Mouse (Mus musculus) hindbrain, embryonic 10.5 days (tissue): ENCODE measurements around the gene Tcirg1. TPM values are rescaled to one million over a fixed set of nuclear protein-coding genes. Genes with fewer than 3 reads are reported as not detected.

Experiments
- DNase-seq: peaks from one replicate; pipeline ENCODE4 v3.0.0-alpha.2; 2017; ENCODE audit warnings: low spot score
- H3K27ac ChIP-seq: fragments of 300-500 bp; sonication (generic); 2 replicates; pipeline ENCODE4 v1.5.1; 2016; ENCODE audit warnings: mild to moderate bottlenecking, moderate library complexity
- H3K27me3 ChIP-seq: fragments of 300-500 bp; sonication (generic); 2 replicates; pipeline ENCODE4 v1.6.1; 2016; ENCODE audit warnings: mild to moderate bottlenecking; ENCODE audit not compliant: poor library complexity, insufficient read depth, severe bottlenecking
- H3K36me3 ChIP-seq: fragments of 300-500 bp; sonication (generic); 2 replicates; pipeline ENCODE4 v1.6.1; 2016; ENCODE audit warnings: mild to moderate bottlenecking, moderate library complexity
- H3K4me1 ChIP-seq: fragments of 300-500 bp; sonication (generic); replicated peaks from 2 replicates; pipeline ENCODE4 v1.6.1; 2016; ENCODE audit warnings: mild to moderate bottlenecking
- H3K4me3 ChIP-seq: fragments of 300-500 bp; sonication (generic); 2 replicates; pipeline ENCODE4 v1.5.1; 2016; ENCODE audit warnings: mild to moderate bottlenecking, moderate library complexity
- H3K9me3 ChIP-seq: fragments of 300-500 bp; sonication (generic); 2 replicates; pipeline ENCODE4 v1.6.1; 2016; ENCODE audit warnings: mild to moderate bottlenecking, moderate library complexity
- WGBS: fragments of 180-500 bp; shearing (Covaris S2); methylation state at CpG from one replicate; pipeline ENCODE4 v1.1.7; 2016; 5-methylcytosine and 5-hydroxymethylcytosine counted together
- polyA plus RNA-seq: library from polyadenylated mRNA; unstranded; fragments of >200 nt; fragmentation: Nextera tagmentation; extraction: Ambion mirVana; gene quantifications from 2 replicates; pipeline ENCODE4 v1.2.1, GENCODE M21; 2016

The Tcirg1 gene
- polyA plus RNA-seq, 1 experiment from 2014 or later: 21.6 TPM

- 82% methylated on average over 8 of the region's 8 CpGs for WGBS
- Histone ChIP-seq H3K27ac (peak overlapping the region; percentile 62), H3K4me1 (peaks cover 37% of the 10 kb centered on the region), H3K36me3 (no peaks in the 10 kb centered on the region), H3K4me3 (no peak overlapping the region), H3K9me3 (no peaks in the 10 kb centered on the region), H3K27me3 (no peaks in the 10 kb centered on the region)
- no peak for DNase-seq
These were observed 17.3 kb upstream of the Tcirg1 start for GRCm38 (mm10) chr19:3924190-3924589.

GRCm38 (mm10) chr19:3923586-3923985 is 16.7 kb upstream of the Tcirg1 start:
- no peaks in the 10 kb centered on the region for H3K27me3 ChIP-seq
- 50% methylated on average over 13 of the region's 13 CpGs for WGBS
- H3K9me3 ChIP-seq: no peaks in the 10 kb centered on the region
- H3K4me3 ChIP-seq: no peak overlapping the region
- peak; percentile 29 for DNase-seq
- no peaks in the 10 kb centered on the region for H3K36me3 ChIP-seq
- H3K4me1 ChIP-seq: peaks cover 38% of the 10 kb centered on the region
- H3K27ac ChIP-seq: peak overlapping the region; percentile 62

GRCm38 (mm10) chr19:3922661-3923371 is 15.9 kb upstream of the Tcirg1 start:
- no peaks in the 10 kb centered on the region for H3K36me3 ChIP-seq
- H3K4me1 ChIP-seq: peaks cover 41% of the 10 kb centered on the region
- no peak for DNase-seq
- no peak overlapping the region for H3K4me3 ChIP-seq
- H3K9me3 ChIP-seq: no peaks in the 10 kb centered on the region
- H3K27ac ChIP-seq: peak overlapping the region; percentile 62
- H3K27me3 ChIP-seq: no peaks in the 10 kb centered on the region
- WGBS: 64% methylated on average over 10 of the region's 10 CpGs

GRCm38 (mm10) chr19:3919928-3920327 is 13.0 kb upstream of the Tcirg1 start:
- Histone ChIP-seq H3K36me3 (no peaks in the 10 kb centered on the region), H3K4me1 (peaks cover 30% of the 10 kb centered on the region), H3K4me3 (no peak overlapping the region), H3K27ac (no peak overlapping the region), H3K9me3 (no peaks in the 10 kb centered on the region), H3K27me3 (no peaks in the 10 kb centered on the region)
- no peak for DNase-seq

GRCm38 (mm10) chr19:3916727-3917126 is 9.8 kb upstream of the Tcirg1 start:
- no peak for DNase-seq
- no peak overlapping the region for H3K4me3 ChIP-seq
- peaks cover 32% of the 10 kb centered on the region for H3K4me1 ChIP-seq
- no peaks in the 10 kb centered on the region for H3K27me3 ChIP-seq
- WGBS: 77% methylated on average over 11 of the region's 11 CpGs
- H3K27ac ChIP-seq: no peak overlapping the region
- H3K9me3 ChIP-seq: no peaks in the 10 kb centered on the region
- no peaks in the 10 kb centered on the region for H3K36me3 ChIP-seq

- WGBS: 93% methylated on average over 5 of the region's 5 CpGs
- Histone ChIP-seq H3K4me3 (no peak overlapping the region), H3K36me3 (peaks cover 16% of the 10 kb centered on the region), H3K4me1 (peaks cover 34% of the 10 kb centered on the region), H3K27ac (no peak overlapping the region), H3K27me3 (no peaks in the 10 kb centered on the region), H3K9me3 (no peaks in the 10 kb centered on the region)
- no peak for DNase-seq
These were observed 7.6 kb upstream of the Tcirg1 start for GRCm38 (mm10) chr19:3914535-3914934.

- Histone ChIP-seq H3K9me3 (no peaks in the 10 kb centered on the region), H3K27me3 (no peaks in the 10 kb centered on the region), H3K4me3 (peak overlapping the region; percentile 67), H3K4me1 (peaks cover 26% of the 10 kb centered on the region), H3K36me3 (peaks cover 25% of the 10 kb centered on the region), H3K27ac (peak overlapping the region; percentile 91)
- DNase-seq: no peak
- WGBS: 90% methylated on average over 8 of the region's 8 CpGs
These were observed 6.8 kb upstream of the Tcirg1 start for GRCm38 (mm10) chr19:3913692-3914091.

GRCm38 (mm10) chr19:3912337-3913204 is 5.6 kb upstream of the Tcirg1 start, which contains the start of gene Ndufs8:
Gene Ndufs8 (minus strand): TSS chr19:3912774.
- peak; percentile 96 for DNase-seq
- Histone ChIP-seq H3K4me1 (peaks cover 24% of the 10 kb centered on the region), H3K9me3 (no peaks in the 10 kb centered on the region), H3K36me3 (peaks cover 35% of the 10 kb centered on the region), H3K27ac (peak within 1 kb of the TSS; percentile 91), H3K4me3 (peak within 1 kb of the TSS; percentile 67), H3K27me3 (no peaks in the 10 kb centered on the region)
- under 1% methylated on average over 43 of the region's 43 CpGs for WGBS

GRCm38 (mm10) chr19:3910206-3910605 is 3.3 kb upstream of the Tcirg1 start:
- Histone ChIP-seq H3K36me3 (peaks cover 35% of the 10 kb centered on the region), H3K4me3 (no peak overlapping the region), H3K9me3 (no peaks in the 10 kb centered on the region), H3K27ac (no peak overlapping the region), H3K4me1 (peaks cover 47% of the 10 kb centered on the region), H3K27me3 (peaks cover 9% of the 10 kb centered on the region; the same call in 1 of the 2 replicates)
- WGBS: 82% methylated on average over 5 of the region's 5 CpGs
- DNase-seq: no peak

GRCm38 (mm10) chr19:3907876-3908660 is 1.1 kb upstream of the Tcirg1 start:
- no peak overlapping the region for H3K4me3 ChIP-seq
- H3K36me3 ChIP-seq: peaks cover 40% of the 10 kb centered on the region
- DNase-seq: no peak
- no peaks in the 10 kb centered on the region for H3K9me3 ChIP-seq
- 80% methylated on average over 8 of the region's 8 CpGs for WGBS
- H3K27ac ChIP-seq: 0 out of 2 replicates have a peak overlapping the region, but pooled peaks have one; percentile 83
- peaks cover 9% of the 10 kb centered on the region; the same call in 1 of the 2 replicates for H3K27me3 ChIP-seq
- peaks cover 52% of the 10 kb centered on the region for H3K4me1 ChIP-seq

GRCm38 (mm10) chr19:3906326-3906725 is 607 bp downstream of the Tcirg1 start:
- 42% methylated on average over 10 of the region's 10 CpGs for WGBS
- H3K4me3 ChIP-seq: peak overlapping the region; percentile 53
- peaks cover 9% of the 10 kb centered on the region; the same call in 1 of the 2 replicates for H3K27me3 ChIP-seq
- peaks cover 56% of the 10 kb centered on the region for H3K36me3 ChIP-seq
- peak overlapping the region; percentile 83 for H3K27ac ChIP-seq
- H3K9me3 ChIP-seq: no peaks in the 10 kb centered on the region
- no peak for DNase-seq
- peaks cover 47% of the 10 kb centered on the region for H3K4me1 ChIP-seq

GRCm38 (mm10) chr19:3905261-3905969 is 1.5 kb downstream of the Tcirg1 start:
- peaks cover 48% of the 10 kb centered on the region for H3K36me3 ChIP-seq
- 48% methylated on average over 6 of the region's 6 CpGs for WGBS
- H3K27ac ChIP-seq: peak overlapping the region; percentile 73
- peaks cover 47% of the 10 kb centered on the region for H3K4me1 ChIP-seq
- peak; percentile 34 for DNase-seq
- peak overlapping the region; percentile 53 for H3K4me3 ChIP-seq
- H3K27me3 ChIP-seq: peaks cover 9% of the 10 kb centered on the region; the same call in 1 of the 2 replicates
- no peaks in the 10 kb centered on the region for H3K9me3 ChIP-seq
